Mouse (Mus musculus) layer of hippocampus, postnatal 10 days (tissue): ENCODE data around the gene Ankrd35. TPM values are rescaled to one million over a fixed set of nuclear protein-coding genes. Genes with fewer than 3 reads are reported as not detected.
A peak's percentile ranks its signal among the peaks of the same experiment; 100 is the strongest.
"Not testable (repeated sequence)": the region's sequence is repeated elsewhere in the genome, so short reads cannot be mapped to it uniquely, and the experiment has no call there.

Experiments used
- DNase-seq, 2 experiments: peaks; one replicate each; pipeline ENCODE4 v3.0.0; 2021; ENCODE audit warnings: low spot score in 2 of 2
- total RNA-seq, 2 experiments: library from RNA; stranded (reverse); gene quantifications; 2 replicates each; pipeline ENCODE4 v1.2.3; 2021

Ankrd35 gene
- total RNA-seq, 2 experiments from 2014 or later: 6.9 to 7.4 TPM

DNA sequence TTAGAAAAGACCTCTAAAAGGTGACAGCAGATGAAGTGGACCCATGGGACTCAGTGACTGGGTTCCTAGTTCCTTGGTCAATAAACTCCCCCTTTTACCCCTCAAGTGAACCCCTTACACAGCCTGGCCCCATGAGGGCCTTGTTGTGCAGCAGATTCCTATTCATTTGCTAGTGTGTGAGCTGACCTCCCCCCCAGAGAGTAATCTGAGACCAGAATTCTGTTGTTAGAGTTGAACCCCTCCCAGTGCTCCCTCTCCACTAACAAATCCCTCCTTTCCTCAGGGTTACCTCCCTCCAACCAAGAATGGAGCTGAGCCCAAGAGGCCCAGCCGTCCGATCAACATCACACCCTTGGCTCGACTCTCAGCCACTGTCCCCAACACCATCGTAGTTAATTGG, 31.1 kb downstream of the Ankrd35 start:
- no peak for DNase-seq

DNA sequence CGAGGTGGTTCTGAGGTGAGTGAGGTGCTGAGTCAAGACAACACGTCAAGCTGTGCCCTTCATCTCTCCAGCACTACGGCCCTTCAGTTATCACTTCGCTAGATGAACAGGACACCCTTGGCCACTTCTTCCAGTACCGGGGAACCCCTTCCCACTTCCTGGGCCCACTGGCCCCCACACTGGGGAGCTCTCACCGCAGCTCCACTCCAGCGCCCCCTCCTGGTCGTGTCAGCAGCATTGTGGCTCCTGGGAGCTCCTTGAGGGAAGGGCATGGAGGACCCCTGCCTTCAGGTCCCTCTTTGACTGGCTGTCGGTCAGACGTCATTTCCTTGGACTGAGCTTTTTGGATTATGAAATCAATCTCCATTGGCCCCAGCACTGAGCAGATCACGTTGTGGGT, 34.8 kb downstream of the Ankrd35 start:
- DNase-seq: no peak

DNA sequence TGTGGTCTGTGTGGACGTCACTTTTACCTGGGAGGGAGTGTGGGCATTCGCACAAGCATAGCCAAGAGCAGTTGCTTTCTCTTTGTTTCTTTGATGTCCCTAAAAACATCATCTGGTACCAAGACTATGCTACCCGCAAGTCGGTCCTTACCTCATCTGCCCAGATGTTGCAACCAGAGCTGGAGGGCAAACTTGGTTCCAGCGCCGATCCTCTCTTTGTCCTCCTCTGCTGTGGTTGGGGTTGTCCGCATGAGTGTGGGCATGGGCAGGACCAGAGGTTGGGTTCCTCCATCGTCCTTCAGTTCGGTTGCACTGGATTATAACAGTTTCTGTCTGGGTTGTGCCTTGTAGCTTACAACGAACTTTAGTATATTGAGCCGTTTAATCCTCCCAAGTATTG, 36.3 kb downstream of the Ankrd35 start:
- DNase-seq: no peak

DNA sequence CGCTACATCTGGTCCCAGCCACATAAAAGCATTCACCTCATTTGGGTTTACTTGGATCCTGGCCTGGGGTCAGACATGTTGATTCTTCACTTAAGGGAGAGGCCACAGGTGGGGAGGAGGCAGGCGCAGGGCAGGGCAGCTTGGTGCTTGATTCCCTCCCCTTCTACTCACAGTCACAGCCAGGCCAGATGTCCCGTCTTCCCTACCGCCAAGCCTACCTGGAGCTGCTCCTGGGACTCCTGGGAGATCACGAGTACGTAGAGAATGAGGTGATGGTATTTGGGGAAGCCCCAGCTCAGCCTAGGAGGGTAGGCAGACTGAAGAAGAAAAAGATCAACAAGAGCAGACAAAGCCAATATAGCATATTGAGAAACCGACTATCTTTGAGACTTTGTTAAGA, 37.1 kb downstream of the Ankrd35 start:
- no peak for DNase-seq

DNA sequence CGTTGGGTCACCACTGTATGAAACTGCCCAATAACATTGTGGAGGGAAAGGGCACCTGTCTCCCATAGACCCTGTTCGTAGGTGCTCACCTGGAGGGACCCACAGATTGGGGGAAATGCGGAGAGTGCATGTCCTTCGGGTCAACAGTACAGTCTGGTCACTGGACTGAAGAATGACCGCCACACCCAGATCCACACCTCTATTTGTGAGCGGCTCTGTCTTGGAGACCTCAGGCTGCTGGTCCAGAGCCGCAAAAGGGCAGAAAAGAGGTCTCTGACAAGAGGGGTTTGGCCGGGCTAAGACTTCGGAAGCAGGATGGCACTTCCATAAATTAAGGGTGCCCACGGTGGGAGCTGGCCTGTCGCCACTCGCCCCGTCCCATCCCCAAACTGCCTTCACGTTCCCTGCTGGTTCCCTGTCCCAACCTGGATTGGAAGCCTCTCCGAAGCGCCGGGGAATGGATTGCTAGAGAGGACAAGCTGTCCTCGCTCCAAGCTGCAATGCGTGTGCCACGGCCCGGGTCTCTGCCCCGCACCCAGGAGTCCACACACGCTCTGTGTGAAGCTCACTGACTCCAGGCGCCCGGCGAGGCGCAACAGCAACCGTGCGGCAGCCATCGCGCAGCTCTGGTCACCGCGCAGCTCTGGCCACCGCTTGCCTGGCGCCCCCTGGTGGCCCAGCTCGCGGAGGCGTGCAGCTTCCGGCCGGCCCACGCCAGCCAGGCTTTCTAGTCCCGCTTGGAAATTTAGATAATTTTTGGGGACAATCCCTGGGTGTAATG, 38.2 kb downstream of the Ankrd35 start, which contains the start of gene Nudt17:
Gene Nudt17 (minus strand): TSS at position 660 of the 781 bp plus-strand sequence.
- DNase-seq: peak; percentile 84 to 88

DNA sequence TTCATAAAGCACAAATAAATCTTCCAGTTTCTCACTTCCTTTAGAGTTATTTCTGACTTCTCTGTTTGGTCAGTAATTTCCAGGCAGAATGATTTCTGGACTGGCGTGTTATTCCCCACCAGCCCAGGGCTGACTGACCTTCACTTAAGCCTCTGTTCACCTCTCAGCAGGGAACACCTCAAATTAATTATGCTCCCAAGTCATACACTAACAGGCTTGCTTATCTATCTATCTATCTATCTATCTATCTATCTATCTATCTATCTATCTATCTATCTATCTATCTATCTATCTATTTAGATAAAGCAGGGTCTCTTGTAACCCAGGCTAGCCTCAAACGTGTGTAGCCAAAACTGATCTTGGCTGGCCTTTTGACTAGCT, 38.7 kb downstream of the Ankrd35 start:
- no peak for DNase-seq

DNA sequence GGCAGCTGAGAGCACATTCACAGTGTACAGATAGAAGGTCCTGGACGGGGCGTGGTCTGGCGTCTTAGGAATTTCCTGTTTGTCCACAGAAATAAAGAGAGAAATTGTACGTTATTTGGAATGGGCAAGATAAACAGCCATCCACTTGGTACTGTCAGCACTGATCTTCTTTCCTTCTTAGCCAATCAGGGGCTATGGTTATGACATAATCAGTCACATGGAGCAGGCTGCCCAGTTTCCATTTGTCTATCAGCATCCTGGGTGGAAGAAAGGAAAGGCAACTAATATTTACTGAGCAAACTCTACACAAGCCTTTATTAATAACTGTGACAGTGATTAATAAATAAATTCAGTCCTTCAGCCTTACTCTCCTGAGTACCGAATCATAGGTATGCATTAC, 44.4 kb downstream of the Ankrd35 start:
- no peak for DNase-seq

DNA sequence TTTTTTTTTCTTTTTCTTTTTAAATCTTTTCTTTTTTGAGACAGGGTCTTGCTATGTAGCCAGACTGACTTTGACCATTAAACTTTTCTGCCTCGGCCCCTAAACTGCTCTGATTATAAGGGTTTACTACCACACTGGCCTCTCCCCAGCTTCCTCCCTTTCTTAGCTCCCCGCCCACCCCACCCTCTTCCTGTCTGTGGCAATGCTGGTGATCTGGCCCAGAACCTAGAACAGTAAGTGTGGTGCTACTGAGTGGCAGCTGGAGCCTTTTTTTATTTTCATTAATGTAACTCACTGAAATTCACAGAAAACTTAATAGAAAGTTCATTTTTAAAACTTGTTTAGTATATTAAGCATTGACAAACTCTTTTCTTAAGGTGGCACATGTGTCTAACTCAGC, 45.9 kb downstream of the Ankrd35 start:
- no peak for DNase-seq

DNA sequence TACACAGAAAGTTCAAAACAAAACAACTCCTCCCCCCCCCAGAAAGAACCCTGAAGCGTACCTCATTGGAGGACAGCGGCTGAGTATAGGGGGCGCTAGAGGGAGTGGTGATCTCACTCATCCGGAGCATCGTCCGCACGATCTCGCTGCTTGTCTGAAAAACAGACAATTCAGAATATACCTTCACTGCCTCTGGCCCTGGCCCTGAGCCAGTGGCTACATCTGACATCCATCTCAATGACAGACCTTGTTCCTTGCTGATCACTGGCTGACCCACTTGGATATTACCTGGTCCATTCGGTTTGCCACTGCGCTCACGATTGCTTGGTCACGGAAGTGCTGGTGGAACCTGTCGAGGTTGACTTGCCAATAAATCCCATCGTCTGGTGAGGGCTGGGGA, 49.2 kb downstream of the Ankrd35 start:
- DNase-seq: peak; percentile 62 to 78

DNA sequence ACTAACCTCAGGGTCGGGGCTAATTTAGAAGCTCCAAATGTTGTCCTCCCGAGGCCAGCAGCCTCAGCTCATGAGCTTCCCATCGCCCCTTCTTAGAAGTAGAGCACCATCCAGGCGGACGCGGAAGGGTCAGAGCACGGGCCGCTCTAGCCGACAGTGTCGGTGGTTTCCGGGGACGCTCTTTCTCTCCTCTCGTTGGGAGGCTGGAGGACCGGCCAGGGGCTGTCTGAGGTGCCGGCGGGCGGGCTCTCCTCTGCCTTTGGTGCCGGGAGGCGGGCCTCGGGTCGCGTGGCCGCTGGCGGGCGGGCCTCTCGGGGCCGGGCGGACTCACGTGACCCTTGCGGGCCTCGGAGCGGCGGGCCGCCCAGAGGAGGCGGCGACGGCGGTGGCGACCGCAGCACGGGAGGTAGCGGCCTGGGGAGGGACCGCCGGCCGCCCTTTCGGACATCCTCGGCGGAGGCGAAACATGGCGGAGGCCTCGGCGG, 57.5 kb downstream of the Ankrd35 start, which contains the start of the genes Polr3c and Rnf115:
Gene Polr3c (minus strand): TSS at position 286 of the 485 bp plus-strand sequence.
Gene Rnf115 (plus strand): TSS at position 322 of the 485 bp plus-strand sequence.
- DNase-seq: peak; percentile 88 to 95

DNA sequence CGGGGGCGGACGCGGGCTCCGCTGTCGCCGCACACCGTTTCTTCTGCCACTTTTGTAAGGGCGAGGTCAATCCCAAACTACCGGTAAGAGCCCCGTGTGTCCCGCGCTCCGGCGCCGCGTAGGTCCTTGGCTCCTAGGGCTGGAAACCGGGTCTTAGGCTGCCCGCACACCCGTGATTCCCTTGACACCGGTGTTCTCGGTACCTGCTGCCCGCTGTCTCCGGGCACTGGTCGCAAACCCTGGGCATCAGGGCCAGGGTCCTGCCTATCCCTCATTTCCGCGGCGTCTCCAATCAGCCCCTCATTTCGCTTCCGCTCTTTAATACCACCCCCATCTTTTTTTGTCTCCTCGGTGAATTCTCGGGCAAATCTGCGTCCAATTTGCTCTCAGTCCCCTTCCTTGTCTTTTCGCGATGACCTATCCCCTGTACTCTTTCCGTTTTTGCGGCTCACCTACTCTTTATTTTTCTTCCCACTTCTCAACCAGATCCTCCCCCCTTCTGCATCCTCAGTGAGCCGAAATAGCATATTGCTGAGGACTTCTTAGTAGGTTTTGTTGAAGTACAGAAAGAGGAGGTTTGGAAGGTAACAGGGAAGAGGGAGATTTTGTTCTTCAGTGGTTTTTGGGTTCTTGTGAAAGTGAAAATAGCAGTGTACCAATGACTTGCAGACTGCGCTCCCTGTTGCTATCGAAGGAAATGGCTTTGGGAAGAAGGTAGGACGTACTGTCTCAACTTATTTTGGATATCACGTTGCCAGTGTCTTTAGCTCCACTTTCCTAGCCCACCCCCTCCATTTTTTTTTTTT, 58.1 kb downstream of the Ankrd35 start:
- no peak for DNase-seq

DNA sequence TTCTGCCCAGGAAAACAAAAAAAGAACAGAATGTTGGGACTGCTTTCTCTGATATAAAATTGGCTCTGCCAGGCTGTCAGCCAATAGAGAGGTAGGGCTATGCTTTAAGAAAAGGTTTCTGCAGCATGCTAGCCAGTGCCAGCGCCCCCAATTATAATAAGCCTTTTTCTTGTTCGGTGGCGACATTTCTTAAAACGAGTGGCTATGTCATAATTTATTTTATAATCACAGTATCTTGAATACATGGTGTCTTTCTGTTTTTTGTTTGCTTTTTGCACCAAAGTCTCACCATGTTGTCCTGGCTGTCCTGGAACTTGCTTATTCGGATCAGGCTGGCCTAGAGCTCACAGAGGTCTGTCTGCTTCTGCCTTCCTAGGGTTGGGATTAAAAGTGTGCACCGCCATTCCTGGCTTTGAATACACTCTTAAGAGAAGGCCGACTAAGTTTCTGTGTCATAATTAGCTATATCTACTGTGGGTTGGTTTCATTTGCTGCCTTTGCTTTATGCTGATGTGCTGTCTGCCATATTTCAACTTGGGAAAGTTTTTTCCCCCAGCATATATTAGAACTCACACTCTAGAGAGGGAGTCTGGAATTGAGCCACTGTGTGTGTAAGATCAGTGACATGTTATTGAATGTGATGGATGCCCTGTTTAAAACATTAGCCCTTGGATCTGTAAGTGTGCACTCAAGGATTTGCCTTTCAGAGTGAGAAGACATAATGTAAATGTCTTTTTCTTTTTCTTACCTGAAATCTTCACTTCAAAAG, 58.9 kb downstream of the Ankrd35 start:
- no peak for DNase-seq

DNA sequence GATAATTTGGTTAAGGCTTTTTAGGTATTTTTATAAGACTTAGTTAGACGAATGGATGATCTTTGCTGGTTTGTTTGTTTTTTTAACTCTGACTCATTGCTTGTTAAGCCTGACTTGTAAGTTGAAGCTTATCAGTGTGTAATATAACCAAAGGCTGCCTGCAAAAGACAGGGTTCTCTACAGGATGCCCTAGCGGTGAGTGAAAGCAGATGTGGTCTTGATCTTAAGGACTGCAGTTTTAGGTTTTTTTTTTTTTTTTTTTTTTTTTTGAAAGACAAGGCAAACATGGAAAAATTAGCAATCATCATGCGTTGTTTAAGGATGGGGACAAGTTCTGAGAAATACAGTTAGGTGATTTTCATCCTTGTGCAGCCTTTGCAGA, 59.5 kb downstream of the Ankrd35 start:
- no peak for DNase-seq

DNA sequence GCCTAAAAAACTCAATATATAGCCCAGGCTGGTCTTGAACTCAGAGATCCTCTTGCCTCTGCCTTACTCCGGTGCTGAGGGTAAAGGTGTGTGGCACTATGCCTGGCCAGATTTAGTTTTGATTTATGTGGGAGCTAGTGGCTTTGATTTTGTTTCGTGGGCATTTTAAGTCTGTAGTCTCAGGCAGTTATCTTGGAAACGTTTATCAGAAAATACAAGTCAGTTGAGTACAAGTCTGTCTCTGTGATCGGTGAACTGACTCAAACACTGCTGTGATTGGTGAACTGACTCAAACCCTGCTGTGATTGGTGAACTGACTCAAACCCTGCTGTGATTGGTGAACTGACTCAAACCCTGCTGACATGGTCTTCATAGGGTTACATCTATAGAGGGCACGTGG, 60.9 kb downstream of the Ankrd35 start:
- DNase-seq: no peak

DNA sequence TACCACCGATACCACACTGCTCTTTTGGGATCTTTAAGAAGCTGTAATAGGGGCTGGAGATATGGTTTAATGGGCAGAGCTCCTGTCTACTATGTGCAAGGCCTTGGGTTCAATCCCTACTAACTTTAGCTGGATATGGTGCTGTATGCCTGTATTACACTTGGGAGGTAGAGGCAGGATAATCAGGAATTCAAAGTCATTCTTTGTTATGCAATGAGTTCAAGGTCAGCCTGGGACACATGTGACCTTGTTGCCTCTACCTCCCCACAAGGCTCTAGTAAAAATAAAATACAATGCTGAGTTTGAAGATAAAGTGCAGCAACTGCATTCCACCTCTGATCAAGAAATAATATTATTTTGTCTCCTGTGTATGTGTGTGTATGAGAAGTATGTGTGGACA, 64.1 kb downstream of the Ankrd35 start:
- DNase-seq: no peak

DNA sequence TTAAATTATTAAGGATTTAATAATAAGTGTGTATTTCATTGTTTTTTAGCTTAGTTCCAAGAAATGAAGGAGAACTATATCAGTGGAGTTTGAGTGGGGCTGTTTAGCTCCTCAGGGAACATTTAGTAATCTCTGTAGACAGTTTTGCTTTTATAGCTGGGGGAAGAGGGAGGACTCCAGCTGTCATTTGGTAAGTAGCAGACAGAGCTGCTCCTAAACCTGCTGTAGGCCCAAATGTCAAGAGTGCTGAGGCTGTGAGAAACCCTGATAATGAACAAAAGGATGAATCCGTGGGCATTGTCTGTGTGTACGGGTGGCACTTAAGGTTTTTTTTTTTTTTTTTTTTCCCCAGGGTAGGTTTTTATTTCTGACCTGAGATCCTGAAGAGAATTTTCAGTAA, 65.3 kb downstream of the Ankrd35 start:
- no peak for DNase-seq

DNA sequence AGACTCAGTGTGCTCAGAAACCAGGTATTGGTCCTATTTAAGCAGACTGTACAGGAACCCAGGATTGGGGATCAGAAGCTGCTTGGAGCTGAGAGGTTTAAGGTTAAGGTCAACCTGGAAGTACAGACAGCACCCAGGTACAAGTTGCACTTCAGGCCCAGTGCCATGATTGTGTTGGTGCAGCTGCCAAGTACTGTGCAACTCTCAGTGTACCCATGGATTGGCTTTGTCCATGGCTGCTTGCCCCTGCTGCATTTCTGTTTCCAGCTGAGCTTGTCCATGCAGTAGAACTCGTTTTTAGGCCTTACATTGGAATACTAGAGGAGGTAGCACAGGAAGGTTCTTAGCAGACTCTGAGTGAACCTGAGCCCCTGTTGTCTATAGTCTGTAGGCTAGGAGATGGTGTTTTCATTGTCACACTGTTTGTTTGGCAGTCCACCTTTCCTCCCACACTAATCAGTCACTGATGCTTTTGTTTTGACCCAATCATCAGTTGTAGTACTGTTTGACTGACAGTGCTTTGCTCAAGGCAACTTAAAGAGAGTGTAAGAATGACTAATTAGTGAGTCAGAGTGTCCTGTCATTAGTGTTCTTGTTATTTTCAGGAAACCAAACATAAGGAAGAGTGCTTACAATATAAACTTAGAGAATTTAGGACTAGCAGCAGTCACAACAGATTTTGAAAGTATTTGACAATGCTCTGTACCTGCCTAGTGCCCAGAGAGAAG, 67.2 kb downstream of the Ankrd35 start:
- no peak for DNase-seq

DNA sequence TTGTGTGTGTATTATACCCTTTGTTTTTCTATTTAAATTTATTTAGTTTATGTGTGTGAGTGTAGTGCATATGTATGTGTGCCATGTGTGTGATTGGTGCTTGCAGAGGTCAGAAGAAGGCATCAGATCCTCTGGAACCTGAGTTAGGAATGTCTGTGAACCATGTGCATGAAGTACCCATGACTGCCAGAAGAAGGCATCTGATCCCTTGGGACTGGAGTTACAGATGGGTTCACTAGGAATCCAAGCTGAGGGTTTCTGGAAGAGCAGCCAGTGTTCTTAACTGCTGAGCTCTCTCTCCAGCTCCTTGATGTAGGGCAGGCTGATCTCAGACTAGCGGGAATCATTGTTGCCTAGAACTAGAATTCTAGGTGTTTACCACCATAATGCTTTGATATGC, 68.1 kb downstream of the Ankrd35 start:
- no peak for DNase-seq

DNA sequence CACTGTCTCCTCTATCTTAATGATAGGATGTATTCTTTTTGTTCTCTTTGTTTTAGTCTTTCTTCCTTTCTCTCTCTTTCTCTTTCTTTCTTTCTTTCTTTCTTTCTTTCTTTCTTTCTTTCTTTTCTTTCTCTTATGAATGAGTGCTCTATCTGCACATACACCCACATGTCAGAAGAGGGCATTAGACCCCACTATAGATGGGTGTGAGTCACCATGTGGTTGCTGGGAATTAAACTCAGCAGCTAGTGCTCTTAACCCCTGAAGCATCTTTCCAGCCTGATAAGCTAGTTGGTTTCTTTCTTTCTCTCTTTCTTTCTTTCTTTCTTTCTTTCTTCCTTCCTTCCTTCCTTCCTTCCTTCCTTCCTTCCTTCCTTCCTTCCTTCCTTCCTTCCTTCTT, 70.3 kb downstream of the Ankrd35 start:
- DNase-seq: not testable (repeated sequence)
